Mouse (Mus musculus) fat pad, adult 2 months (tissue): ENCODE measurements at regions not wholly inside any gene's neighbourhood (a gene's known extent, or its start where the extent isn't known, plus 50 kb on each side); places are given as distances from the start of the nearest gene placed in this dataset.

ENCODE experiments used
- DNase-seq: peaks from one replicate; pipeline ENCODE4 v3.0.0-alpha.2; 2011; ENCODE audit warnings: low read depth, low spot score; ENCODE audit errors: extremely low read depth

GRCm38 (mm10) chr5:119274817-119275494 is 395.5 kb upstream of the Tbx3 start:
- no peak for DNase-seq

- DNase-seq: no peak
Observed at GRCm38 (mm10) chr5:119280146-119280545, 390.3 kb upstream of the Tbx3 start.

- no peak for DNase-seq
Observed at GRCm38 (mm10) chr5:119289808-119290207, 380.7 kb upstream of the Tbx3 start.

GRCm38 (mm10) chr5:119292323-119292722 is 378.1 kb upstream of the Tbx3 start:
- no peak for DNase-seq

- DNase-seq: no peak
Observed at GRCm38 (mm10) chr5:119292889-119293288, 377.6 kb upstream of the Tbx3 start.

GRCm38 (mm10) chr5:119299311-119299710 is 371.2 kb upstream of the Tbx3 start:
- peak; percentile 77 for DNase-seq

GRCm38 (mm10) chr5:119300106-119300505 is 370.4 kb upstream of the Tbx3 start:
- DNase-seq: peak; percentile 80

GRCm38 (mm10) chr5:119301539-119301938 is 368.9 kb upstream of the Tbx3 start:
- no peak for DNase-seq

- DNase-seq: no peak
Observed at GRCm38 (mm10) chr5:119304721-119305120, 365.7 kb upstream of the Tbx3 start.

- no peak for DNase-seq
Observed at GRCm38 (mm10) chr5:119307768-119308167, 362.7 kb upstream of the Tbx3 start.

- no peak for DNase-seq
Observed at GRCm38 (mm10) chr5:119310178-119310930, 360.1 kb upstream of the Tbx3 start.

GRCm38 (mm10) chr5:119312808-119313207 is 357.7 kb upstream of the Tbx3 start:
- no peak for DNase-seq

- DNase-seq: no peak
Observed at GRCm38 (mm10) chr5:119315149-119315548, 355.3 kb upstream of the Tbx3 start.

GRCm38 (mm10) chr5:119317617-119318016 is 352.9 kb upstream of the Tbx3 start:
- no peak for DNase-seq

GRCm38 (mm10) chr5:119321368-119322144 is 348.9 kb upstream of the Tbx3 start:
- DNase-seq: no peak

- DNase-seq: no peak
Observed at GRCm38 (mm10) chr5:119322411-119322810, 348.1 kb upstream of the Tbx3 start.

- no peak for DNase-seq
Observed at GRCm38 (mm10) chr5:119325681-119326255, 344.7 kb upstream of the Tbx3 start.

GRCm38 (mm10) chr5:119326895-119327294 is 343.6 kb upstream of the Tbx3 start:
- no peak for DNase-seq

GRCm38 (mm10) chr5:119328971-119329370 is 341.5 kb upstream of the Tbx3 start:
- no peak for DNase-seq

GRCm38 (mm10) chr5:119329371-119329770 is 341.1 kb upstream of the Tbx3 start:
- no peak for DNase-seq

GRCm38 (mm10) chr5:119329860-119330259 is 340.6 kb upstream of the Tbx3 start:
- DNase-seq: no peak
